Mouse (Mus musculus) liver, postnatal 0 days (tissue): ENCODE measurements around the gene Clec5a.

Source experiments
- CTCF ChIP-seq: sonication (generic); IDR thresholded peaks from 2 replicates; pipeline ENCODE4 v1.5.1; 2016; ENCODE audit warnings: antibody characterized with exemption, low read depth
- EP300 ChIP-seq: IDR thresholded peaks from 2 replicates; pipeline ENCODE4 v1.6.1; 2016; ENCODE audit warnings: antibody characterized with exemption, low read depth, mild to moderate bottlenecking

- peak; percentile 77 for TF ChIP-seq CTCF
- no peak for TF ChIP-seq EP300
Measured at GRCm38 (mm10) chr6:40617965-40618364, 32.3 kb upstream of the Clec5a start.
